Mouse (Mus musculus): ENCODE data around the gene Igfbp5. TPM values are rescaled to one million over a fixed set of nuclear protein-coding genes. Genes with fewer than 3 reads are reported as not detected.

Igfbp5 gene
- polyA plus RNA-seq, 2 experiments from 2014 or later, result not detected

DNA sequence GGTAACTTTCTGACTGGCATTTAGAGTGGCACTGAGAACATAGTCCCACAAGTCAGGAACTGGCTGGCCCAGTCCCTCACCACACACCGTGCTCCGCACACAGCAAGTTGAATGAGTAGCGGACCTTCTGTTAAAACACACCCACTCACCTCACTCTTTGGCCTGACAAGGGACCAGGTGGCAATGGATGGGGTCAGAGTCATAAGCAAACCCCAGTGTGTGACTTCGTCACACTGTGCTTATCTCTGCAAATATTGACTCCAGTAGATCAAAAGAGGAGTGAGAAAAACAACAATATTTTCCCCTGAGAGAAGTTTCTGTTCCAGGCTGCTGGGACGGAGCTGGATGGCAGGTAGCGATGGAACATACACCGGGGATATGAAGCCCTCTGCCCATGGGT is 65.4 kb downstream of the Igfbp5 start:
- no peak for ATAC-seq

Other genes with a start within 250 kb of the Igfbp5 start
- not detected for gene Ankar, start 174.3 kb downstream of the Igfbp5 start, polyA plus RNA-seq (2017; shearing (Covaris generic))
- 1,000 to 10,000 TPM; 2,620 to 2,910 TPM for gene Rpl37a, start 163.6 kb downstream of the Igfbp5 start, polyA plus RNA-seq (2017; shearing (Covaris generic))
- not detected for gene Igfbp2, start 50.4 kb downstream of the Igfbp5 start, polyA plus RNA-seq (2017; shearing (Covaris generic))
- gene Tnp1, start 141.0 kb upstream of the Igfbp5 start, polyA plus RNA-seq (2017; shearing (Covaris generic)), result not detected